Mouse (Mus musculus): ENCODE results near the gene Pop7. TPM values are rescaled to one million over a fixed set of nuclear protein-coding genes. Genes with fewer than 3 reads are reported as not detected.

Gene Pop7
- polyA plus RNA-seq (2015; fragmentation: Nextera tagmentation; extraction: Ambion mirVana), result 51.2 and 53.0 TPM in 2 replicates

DNA sequence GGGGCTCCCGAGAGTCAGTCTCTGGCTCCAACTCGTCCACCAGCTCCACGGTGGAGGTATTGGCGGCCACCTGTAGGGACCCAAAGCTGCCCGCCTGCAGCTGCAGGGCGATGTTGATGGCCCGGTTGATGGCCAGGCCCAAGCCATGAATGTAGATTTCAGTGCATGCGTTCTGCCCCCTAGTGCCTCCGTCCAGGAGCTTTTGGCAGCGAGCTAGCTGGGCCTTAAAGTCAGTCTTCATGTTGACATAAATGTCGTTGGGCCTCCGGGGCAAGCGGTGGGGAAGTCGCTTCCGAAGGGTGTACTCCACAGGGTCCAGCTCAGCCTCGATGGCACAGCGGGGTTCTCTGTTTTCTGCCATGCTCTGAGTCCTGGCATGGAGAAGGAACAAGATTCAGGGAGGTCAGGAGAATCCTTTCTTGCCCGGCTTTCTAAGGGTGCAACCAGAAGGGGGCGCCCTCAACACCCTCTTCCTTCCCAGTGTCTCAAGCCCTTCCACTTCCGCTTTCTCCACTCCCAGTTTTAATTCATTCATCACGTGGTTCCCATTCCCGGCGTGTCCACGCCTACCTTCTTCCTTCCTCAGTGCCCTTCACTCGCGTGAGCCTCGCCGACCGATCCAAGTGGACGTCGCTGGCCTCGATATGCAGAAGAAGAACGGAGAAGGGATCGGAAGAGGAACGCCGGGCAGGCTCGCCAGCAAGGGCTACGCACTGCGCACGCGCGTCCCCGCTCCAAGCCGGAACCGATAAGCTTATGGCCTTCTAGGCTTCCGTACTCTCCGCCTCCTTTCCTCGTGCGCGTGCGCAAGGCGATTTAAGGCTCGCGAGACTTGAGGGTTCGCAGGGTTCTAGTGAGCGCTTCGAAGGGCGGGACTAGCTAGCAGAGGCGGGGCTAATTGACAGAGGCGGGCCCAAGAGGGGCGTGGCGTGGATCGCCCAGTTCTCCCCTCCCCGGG is at the start of gene Pop7:
Gene Pop7 (minus strand): TSS at position 810 of the 958 bp plus-strand sequence.
- Histone ChIP-seq H3K27ac (ENCODE audit: low read length) (peak within 1 kb of the TSS; percentile 99), H3K4me1 (ENCODE audit: insufficient read depth, low read length) (peaks cover 18% of the 10 kb centered on the region), H3K4me2 (replicated peaks; ENCODE audit: low read depth, low read length) (peak within 1 kb of the TSS; percentile 70), H3K9ac (replicated peaks; ENCODE audit: low read length) (peak within 1 kb of the TSS; percentile 90), H3K36me3 (ENCODE audit: insufficient read depth, low read length) (peaks cover 8% of the 10 kb centered on the region; the same call in 1 of the 2 replicates), H3K27me3 (ENCODE audit: insufficient read depth, low read length) (no peaks in the 10 kb centered on the region), H3K4me3 (ENCODE audit: low read length) (peak within 1 kb of the TSS; percentile 79), H3K9me3 (ENCODE audit: low read length) (no peaks in the 10 kb centered on the region)
- under 1% methylated on average over 64 of the region's 64 CpGs for WGBS
- ATAC-seq (ENCODE audit: low FRiP score, low TSS enrichment), result peak; percentile 94

DNA sequence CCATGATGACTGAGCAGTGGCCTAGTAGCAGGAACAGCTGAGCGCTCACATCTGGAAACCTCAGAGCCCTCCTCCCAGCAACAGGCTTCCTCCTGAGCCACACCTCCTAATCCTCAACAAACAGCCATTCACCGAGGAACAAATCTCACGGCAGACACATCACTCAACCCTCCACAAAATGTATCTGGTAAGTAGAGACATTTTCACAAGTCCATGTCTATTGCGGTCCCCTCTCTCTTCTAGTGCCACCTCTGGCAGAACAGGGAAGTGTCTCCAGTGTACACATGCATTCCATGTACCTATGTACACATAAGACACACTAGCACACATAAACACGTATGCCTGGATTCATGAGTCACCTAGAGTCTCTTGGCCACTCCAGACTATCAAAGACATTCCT is 48.8 kb upstream of the Pop7 start:
- no peak for ATAC-seq (ENCODE audit: low FRiP score, low TSS enrichment)
- H3K9me3 ChIP-seq (ENCODE audit: low read length), result no peaks in the 10 kb centered on the region
- H3K27me3 ChIP-seq (ENCODE audit: insufficient read depth, low read length), result peaks cover 9% of the 10 kb centered on the region
- peaks cover 4% of the 10 kb centered on the region; the same call in 1 of the 2 replicates for H3K4me1 ChIP-seq (ENCODE audit: insufficient read depth, low read length)
- no peak overlapping the region for H3K4me2 ChIP-seq (replicated peaks; ENCODE audit: low read depth, low read length)
- H3K36me3 ChIP-seq (ENCODE audit: insufficient read depth, low read length), result no peaks in the 10 kb centered on the region
- H3K9ac ChIP-seq (replicated peaks; ENCODE audit: low read length), result no peak overlapping the region
- H3K4me3 ChIP-seq (ENCODE audit: low read length), result no peak overlapping the region
- no peak overlapping the region for H3K27ac ChIP-seq (ENCODE audit: low read length)
- 74% methylated on average over 5 of the region's 5 CpGs for WGBS

DNA sequence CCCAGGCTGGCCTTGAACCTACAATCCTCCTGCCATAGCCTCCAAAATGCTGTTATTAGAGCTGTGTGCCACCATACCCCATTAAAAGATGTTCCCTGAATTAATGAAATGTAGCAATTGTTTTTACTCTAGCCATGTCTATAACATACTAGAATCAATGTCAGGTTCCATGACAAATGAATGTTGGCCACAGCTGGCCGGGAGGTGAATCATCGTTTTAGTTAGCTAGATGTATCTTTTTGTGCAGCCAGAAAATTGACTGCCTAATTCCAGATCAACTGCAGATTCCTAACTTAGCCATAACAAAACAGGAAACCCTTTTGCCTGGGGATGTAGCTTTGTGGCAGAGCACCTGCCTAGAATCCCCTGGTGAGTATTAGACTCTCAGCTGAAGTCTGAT is 47.5 kb upstream of the Pop7 start:
- no peaks in the 10 kb centered on the region for H3K9me3 ChIP-seq (ENCODE audit: low read length)
- H3K27ac ChIP-seq (ENCODE audit: low read length), result no peak overlapping the region
- H3K9ac ChIP-seq (replicated peaks; ENCODE audit: low read length), result no peak overlapping the region
- WGBS, result 78% methylated on average over 2 of the region's 2 CpGs
- ATAC-seq (ENCODE audit: low FRiP score, low TSS enrichment), result no peak
- H3K4me3 ChIP-seq (ENCODE audit: low read length), result no peak overlapping the region
- no peaks in the 10 kb centered on the region for H3K36me3 ChIP-seq (ENCODE audit: insufficient read depth, low read length)
- H3K4me1 ChIP-seq (ENCODE audit: insufficient read depth, low read length), result peaks cover 4% of the 10 kb centered on the region; the same call in 1 of the 2 replicates
- H3K27me3 ChIP-seq (ENCODE audit: insufficient read depth, low read length), result peaks cover 9% of the 10 kb centered on the region
- H3K4me2 ChIP-seq (replicated peaks; ENCODE audit: low read depth, low read length), result no peak overlapping the region

GRCm38 (mm10) chr5:137545596-137545995 is 43.3 kb upstream of the Pop7 start:
- Histone ChIP-seq H3K9ac (replicated peaks; ENCODE audit: low read length) (no peak overlapping the region), H3K4me3 (ENCODE audit: low read length) (no peak overlapping the region), H3K36me3 (ENCODE audit: insufficient read depth, low read length) (no peaks in the 10 kb centered on the region), H3K27me3 (ENCODE audit: insufficient read depth, low read length) (no peaks in the 10 kb centered on the region), H3K4me2 (replicated peaks; ENCODE audit: low read depth, low read length) (no peak overlapping the region), H3K27ac (ENCODE audit: low read length) (no peak overlapping the region), H3K4me1 (ENCODE audit: insufficient read depth, low read length) (no peaks in the 10 kb centered on the region), H3K9me3 (ENCODE audit: low read length) (no peaks in the 10 kb centered on the region)
- ATAC-seq (ENCODE audit: low FRiP score, low TSS enrichment), result no peak
- 75% methylated on average over 4 of the region's 4 CpGs for WGBS

DNA sequence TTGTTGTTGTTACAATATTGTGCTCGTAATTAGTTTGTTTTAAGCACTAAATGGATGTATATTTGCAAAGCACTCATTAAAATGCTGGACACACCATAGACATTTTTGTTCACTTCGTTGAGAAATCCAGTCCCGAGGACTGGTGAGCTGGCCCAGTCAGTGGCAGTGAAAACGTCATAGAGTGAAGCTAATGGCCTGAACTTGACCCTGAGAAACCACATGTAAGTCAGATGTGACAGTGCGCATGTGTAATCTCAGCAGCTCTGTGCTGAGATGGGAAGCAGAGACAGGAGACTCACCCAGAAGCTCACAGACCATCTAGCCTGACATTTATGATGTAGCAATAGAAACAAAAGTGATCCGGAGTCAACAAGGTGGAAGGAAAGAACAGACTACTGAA is 42.6 kb upstream of the Pop7 start:
- H3K9ac ChIP-seq (replicated peaks; ENCODE audit: low read length), result no peak overlapping the region
- H3K27ac ChIP-seq (ENCODE audit: low read length), result no peak overlapping the region
- 55% methylated on average over 6 of the region's 6 CpGs for whole genome bisulfite sequencing
- H3K4me3 ChIP-seq (ENCODE audit: low read length), result no peak overlapping the region
- no peak overlapping the region for H3K4me2 ChIP-seq (replicated peaks; ENCODE audit: low read depth, low read length)
- H3K9me3 ChIP-seq (ENCODE audit: low read length), result no peaks in the 10 kb centered on the region
- H3K4me1 ChIP-seq (ENCODE audit: insufficient read depth, low read length), result no peaks in the 10 kb centered on the region
- H3K36me3 ChIP-seq (ENCODE audit: insufficient read depth, low read length), result no peaks in the 10 kb centered on the region
- ATAC-seq (ENCODE audit: low FRiP score, low TSS enrichment), result no peak
- no peaks in the 10 kb centered on the region for H3K27me3 ChIP-seq (ENCODE audit: insufficient read depth, low read length)

- Histone ChIP-seq H3K27me3 (ENCODE audit: insufficient read depth, low read length) (no peaks in the 10 kb centered on the region), H3K4me2 (replicated peaks; ENCODE audit: low read depth, low read length) (no peak overlapping the region), H3K27ac (ENCODE audit: low read length) (no peak overlapping the region), H3K9ac (replicated peaks; ENCODE audit: low read length) (no peak overlapping the region), H3K9me3 (ENCODE audit: low read length) (no peaks in the 10 kb centered on the region), H3K36me3 (ENCODE audit: insufficient read depth, low read length) (no peaks in the 10 kb centered on the region), H3K4me1 (ENCODE audit: insufficient read depth, low read length) (no peaks in the 10 kb centered on the region), H3K4me3 (ENCODE audit: low read length) (no peak overlapping the region)
- ATAC-seq (ENCODE audit: low FRiP score, low TSS enrichment), result no peak
- 82% methylated on average over 5 of the region's 5 CpGs for WGBS
Measured at GRCm38 (mm10) chr5:137541768-137542540, 39.6 kb upstream of the Pop7 start.

DNA sequence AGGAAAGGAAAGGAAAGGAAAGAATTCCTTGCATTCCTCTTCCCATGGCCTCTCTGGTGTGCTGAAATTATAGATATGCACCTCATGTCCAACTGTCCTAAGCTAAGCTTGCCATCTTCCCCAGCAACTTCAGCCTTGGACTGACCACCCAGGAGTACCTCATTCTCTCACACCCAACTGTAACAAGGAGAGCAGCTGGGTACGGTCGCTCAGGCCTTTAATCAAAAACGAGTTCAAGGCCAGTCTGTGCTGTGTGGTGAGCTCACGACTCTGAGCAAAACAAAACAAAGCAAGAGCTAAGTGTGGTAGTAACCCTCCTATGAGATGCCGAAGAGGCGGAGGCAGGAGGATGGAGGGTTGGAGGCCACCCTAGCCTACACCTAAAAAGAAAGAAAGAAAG is 38.7 kb upstream of the Pop7 start:
- ATAC-seq (ENCODE audit: low FRiP score, low TSS enrichment), result no peak
- H3K4me3 ChIP-seq (ENCODE audit: low read length), result no peak overlapping the region
- WGBS, result 75% methylated on average over 6 of the region's 6 CpGs

GRCm38 (mm10) chr5:137539291-137539801 is 37.0 kb upstream of the Pop7 start:
- no peak overlapping the region for H3K4me3 ChIP-seq (ENCODE audit: low read length)
- no peaks in the 10 kb centered on the region for H3K36me3 ChIP-seq (ENCODE audit: insufficient read depth, low read length)
- no peaks in the 10 kb centered on the region for H3K27me3 ChIP-seq (ENCODE audit: insufficient read depth, low read length)
- WGBS, result 70% methylated on average over 7 of the region's 7 CpGs
- ATAC-seq (ENCODE audit: low FRiP score, low TSS enrichment), result no peak
- H3K4me2 ChIP-seq (replicated peaks; ENCODE audit: low read depth, low read length), result no peak overlapping the region
- H3K9me3 ChIP-seq (ENCODE audit: low read length), result no peaks in the 10 kb centered on the region
- H3K4me1 ChIP-seq (ENCODE audit: insufficient read depth, low read length), result no peaks in the 10 kb centered on the region
- no peak overlapping the region for H3K9ac ChIP-seq (replicated peaks; ENCODE audit: low read length)
- H3K27ac ChIP-seq (ENCODE audit: low read length), result no peak overlapping the region

More for the DNA sequence above, 38.7 kb upstream of the Pop7 start:
- no peaks in the 10 kb centered on the region for H3K36me3 ChIP-seq (ENCODE audit: insufficient read depth, low read length)
- H3K9me3 ChIP-seq (ENCODE audit: low read length), result no peaks in the 10 kb centered on the region
- no peak overlapping the region for H3K27ac ChIP-seq (ENCODE audit: low read length)
- H3K4me1 ChIP-seq (ENCODE audit: insufficient read depth, low read length), result no peaks in the 10 kb centered on the region
- no peak overlapping the region for H3K9ac ChIP-seq (replicated peaks; ENCODE audit: low read length)
- no peak overlapping the region for H3K4me2 ChIP-seq (replicated peaks; ENCODE audit: low read depth, low read length)
- no peaks in the 10 kb centered on the region for H3K27me3 ChIP-seq (ENCODE audit: insufficient read depth, low read length)

DNA sequence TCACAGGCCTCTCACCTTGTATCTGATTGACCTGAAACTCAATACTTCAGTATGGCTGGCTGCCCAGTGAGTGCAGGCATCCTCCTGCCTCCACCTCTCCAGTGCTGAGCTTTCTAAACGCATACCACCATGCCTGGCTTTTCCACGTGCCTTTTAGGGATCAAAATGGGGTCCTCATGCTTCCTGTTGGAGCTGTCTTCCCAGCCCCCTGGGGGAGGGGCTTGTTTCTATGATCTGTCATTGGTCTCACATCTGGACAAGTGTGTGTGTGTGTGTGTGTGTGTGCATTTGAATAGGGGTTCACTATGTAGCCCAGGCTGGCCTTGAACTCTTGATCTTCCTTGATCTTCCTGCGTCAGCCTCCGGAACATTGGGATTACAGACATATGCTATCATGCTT is 35.1 kb upstream of the Pop7 start:
- 54% methylated on average over 4 of the region's 4 CpGs for WGBS
- Histone ChIP-seq H3K27me3 (ENCODE audit: insufficient read depth, low read length) (no peaks in the 10 kb centered on the region), H3K4me3 (ENCODE audit: low read length) (no peak overlapping the region), H3K4me1 (ENCODE audit: insufficient read depth, low read length) (peaks cover 3% of the 10 kb centered on the region; the same call in 1 of the 2 replicates), H3K4me2 (replicated peaks; ENCODE audit: low read depth, low read length) (no peak overlapping the region), H3K36me3 (ENCODE audit: insufficient read depth, low read length) (no peaks in the 10 kb centered on the region), H3K9me3 (ENCODE audit: low read length) (no peaks in the 10 kb centered on the region), H3K9ac (replicated peaks; ENCODE audit: low read length) (no peak overlapping the region), H3K27ac (ENCODE audit: low read length) (no peak overlapping the region)
- ATAC-seq (ENCODE audit: low FRiP score, low TSS enrichment), result no peak
